Mouse (Mus musculus): ENCODE measurements around the gene Pnpo.

DNA sequence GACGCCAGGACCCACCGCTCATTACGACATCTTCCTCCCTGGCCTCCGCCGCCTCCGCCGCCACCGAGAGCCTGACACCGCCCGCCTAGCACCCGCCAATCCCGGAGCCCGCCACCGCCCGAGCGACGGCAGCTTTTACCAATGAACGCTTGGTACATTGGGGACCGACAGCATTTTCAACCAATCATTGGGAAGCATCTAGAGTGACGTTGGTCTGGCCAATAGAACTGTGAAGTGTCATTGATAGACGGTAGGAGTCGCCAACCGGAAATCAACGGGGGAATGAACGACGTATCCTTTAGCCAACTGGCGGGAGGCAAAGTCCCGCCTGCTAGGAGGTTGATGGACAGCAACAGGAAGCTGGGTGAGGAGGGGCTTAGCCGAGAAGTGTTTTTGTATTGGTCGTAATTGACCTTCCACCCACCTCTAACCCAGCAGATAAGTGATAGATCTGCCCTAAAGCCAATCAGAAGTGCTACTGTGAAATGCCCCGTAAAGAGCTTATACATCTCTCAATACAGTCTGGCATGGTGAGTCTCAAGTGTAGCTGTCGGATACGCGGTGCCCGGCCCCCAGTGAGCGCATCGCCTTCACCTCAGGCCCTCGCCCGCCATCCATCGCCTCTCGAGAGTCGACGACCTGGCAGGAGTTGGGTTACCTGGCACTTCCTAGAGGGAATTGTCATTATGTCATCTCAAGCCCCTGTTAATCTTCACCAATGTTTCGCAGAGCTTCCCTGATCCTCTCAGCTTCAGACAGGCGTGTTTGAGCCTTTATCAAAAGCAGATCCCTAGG lies 34.0 kb upstream of the Pnpo start:
- TF ChIP-seq CTCF (IDR thresholded peaks at IDR 0.05; ENCODE audit: low read depth, low read length) = no peak
- peak; percentile 66; the same call in 1 of the 2 replicates for TF ChIP-seq POLR2A (IDR thresholded peaks at IDR 0.05; ENCODE audit: extremely low read depth, insufficient read depth, low read length)

Measured in liver, adult 2 months (tissue).